Mouse (Mus musculus) hindbrain, embryonic 11.5 days (tissue): ENCODE measurements around the gene 1700021F05Rik. TPM values are rescaled to one million over a fixed set of nuclear protein-coding genes. Genes with fewer than 3 reads are reported as not detected.

ENCODE experiments used
- ATAC-seq: fragments of 200-750 bp; cut with Nextera tagmentation; 2 replicates; pipeline ENCODE4 v1.8.0; 2017; ENCODE audit warnings: mild to moderate bottlenecking, moderate TSS enrichment, moderate library complexity; ENCODE audit not compliant: low FRiP score
- DNase-seq: peaks from one replicate; pipeline ENCODE4 v3.0.0-alpha.2; 2015; ENCODE audit warnings: low spot score
- H3K27ac ChIP-seq: fragments of 300-500 bp; sonication (generic); 2 replicates; pipeline ENCODE4 v1.5.1; 2014; ENCODE audit warnings: mild to moderate bottlenecking, low read depth, low read length
- H3K27me3 ChIP-seq: fragments of 300-500 bp; sonication (generic); 2 replicates; pipeline ENCODE4 v1.6.1; 2014; ENCODE audit warnings: mild to moderate bottlenecking, low read length, moderate library complexity, mixed read lengths; ENCODE audit not compliant: control insufficient read depth, insufficient read depth
- H3K36me3 ChIP-seq: fragments of 300-500 bp; sonication (generic); 2 replicates; pipeline ENCODE4 v1.6.1; 2014; ENCODE audit warnings: mild to moderate bottlenecking, low read length, moderate library complexity, mixed read lengths; ENCODE audit not compliant: control insufficient read depth, insufficient read depth
- H3K4me1 ChIP-seq: fragments of 300-500 bp; sonication (generic); replicated peaks from 2 replicates; pipeline ENCODE4 v1.6.1; 2014; ENCODE audit warnings: low read length, mixed read lengths; ENCODE audit not compliant: control insufficient read depth, insufficient read depth
- H3K4me2 ChIP-seq: fragments of 300-500 bp; sonication (generic); replicated peaks from 2 replicates; pipeline ENCODE4 v1.6.1; 2014; ENCODE audit warnings: mild to moderate bottlenecking, low read depth, low read length
- H3K4me3 ChIP-seq: fragments of 300-500 bp; sonication (generic); 2 replicates; pipeline ENCODE4 v1.5.1; 2014; ENCODE audit warnings: low read depth, low read length
- H3K9ac ChIP-seq: fragments of 300-500 bp; sonication (generic); 2 replicates; pipeline ENCODE4 v1.6.1; 2014; ENCODE audit warnings: low read depth, low read length
- H3K9me3 ChIP-seq: fragments of 300-500 bp; sonication (generic); 2 replicates; pipeline ENCODE4 v1.6.1; 2016; ENCODE audit warnings: low read length; ENCODE audit not compliant: control insufficient read depth
- WGBS: fragments of 180-500 bp; shearing (Covaris S2); extraction: QIAGEN DNeasy Blood & Tissue Kit; methylation state at CpG from one replicate; pipeline ENCODE4 v1.1.7; 2014; 5-methylcytosine and 5-hydroxymethylcytosine counted together
- polyA plus RNA-seq: library from polyadenylated mRNA; unstranded; fragments of >200 nt; fragmentation: Nextera tagmentation; extraction: Ambion mirVana; gene quantifications from 2 replicates; pipeline ENCODE4 v1.2.1, GENCODE M21; 2014

The 1700021F05Rik gene
- 70.4 and 76.2 TPM in 2 replicates for polyA plus RNA-seq

- ATAC-seq (peak; percentile 99), DNase-seq (peak; percentile 97)
- Histone ChIP-seq H3K4me1 (peaks cover 5% of the 10 kb centered on the region; the same call in 1 of the 2 replicates), H3K4me2 (peak within 1 kb of the TSS; percentile 75), H3K27ac (no peak within 1 kb of the TSS), H3K9ac (peak within 1 kb of the TSS; percentile 64), H3K9me3 (no peaks in the 10 kb centered on the region), H3K4me3 (peak within 1 kb of the TSS; percentile 54), H3K27me3 (no peaks in the 10 kb centered on the region), H3K36me3 (no peaks in the 10 kb centered on the region)
- 1% methylated on average over 41 of the region's 56 CpGs for WGBS
These were observed at the start of gene 1700021F05Rik for GRCm38 (mm10) chr10:43540442-43541152. Gene 1700021F05Rik, minus strand, starts transcription at chr10:43540994.

- ATAC-seq (no peak), DNase-seq (no peak)
- H3K4me3 ChIP-seq, result no peak overlapping the region
- no peak overlapping the region for H3K27ac ChIP-seq
- H3K4me2 ChIP-seq, result no peak overlapping the region
- H3K9me3 ChIP-seq, result no peaks in the 10 kb centered on the region
- no peaks in the 10 kb centered on the region for H3K36me3 ChIP-seq
- H3K27me3 ChIP-seq, result no peaks in the 10 kb centered on the region
- 69% methylated on average over 8 of the region's 8 CpGs for WGBS
- no peak overlapping the region for H3K9ac ChIP-seq
- no peaks in the 10 kb centered on the region for H3K4me1 ChIP-seq
These were observed 47.8 kb upstream of the 1700021F05Rik start for GRCm38 (mm10) chr10:43588470-43589177.

GRCm38 (mm10) chr10:43584538-43584937, 43.7 kb upstream of the 1700021F05Rik start:
- Histone ChIP-seq H3K9ac (no peak overlapping the region), H3K36me3 (no peaks in the 10 kb centered on the region), H3K4me1 (no peaks in the 10 kb centered on the region), H3K4me2 (no peak overlapping the region), H3K27ac (no peak overlapping the region), H3K9me3 (no peaks in the 10 kb centered on the region), H3K4me3 (no peak overlapping the region), H3K27me3 (no peaks in the 10 kb centered on the region)
- DNase-seq, result no peak
- ATAC-seq, result no peak
- 95% methylated on average over 4 of the region's 4 CpGs for WGBS

- H3K27me3 ChIP-seq, result no peaks in the 10 kb centered on the region
- H3K9me3 ChIP-seq, result no peaks in the 10 kb centered on the region
- peak overlapping the region; percentile 85 for H3K4me2 ChIP-seq
- 70% methylated on average over 3 of the region's 3 CpGs for WGBS
- H3K4me1 ChIP-seq, result peaks cover 3% of the 10 kb centered on the region; the same call in 1 of the 2 replicates
- peak overlapping the region; percentile 89 for H3K4me3 ChIP-seq
- H3K36me3 ChIP-seq, result no peaks in the 10 kb centered on the region
- H3K9ac ChIP-seq, result peak overlapping the region; percentile 99
- ATAC-seq, result no peak
- no peak for DNase-seq
- H3K27ac ChIP-seq, result peak overlapping the region; percentile 98
These were observed 40.5 kb upstream of the 1700021F05Rik start for GRCm38 (mm10) chr10:43581260-43581659.

- Histone ChIP-seq H3K4me2 (peak overlapping the region; percentile 85), H3K9me3 (no peaks in the 10 kb centered on the region), H3K4me1 (peaks cover 3% of the 10 kb centered on the region; the same call in 1 of the 2 replicates), H3K36me3 (no peaks in the 10 kb centered on the region), H3K9ac (peak overlapping the region; percentile 99), H3K27me3 (no peaks in the 10 kb centered on the region), H3K4me3 (peak overlapping the region; percentile 89), H3K27ac (peak overlapping the region; percentile 98)
- under 1% methylated on average over 15 of the region's 15 CpGs for WGBS
- DNase-seq (peak; percentile 88), ATAC-seq (peak; percentile 53)
These were observed 39.9 kb upstream of the 1700021F05Rik start for GRCm38 (mm10) chr10:43580649-43581078.

GRCm38 (mm10) chr10:43579381-43580261, 38.8 kb upstream of the 1700021F05Rik start:
- Histone ChIP-seq H3K9me3 (no peaks in the 10 kb centered on the region), H3K36me3 (no peaks in the 10 kb centered on the region), H3K27me3 (no peaks in the 10 kb centered on the region), H3K4me2 (peak overlapping the region; percentile 85), H3K9ac (peak overlapping the region; percentile 99), H3K27ac (peak overlapping the region; percentile 98), H3K4me1 (peaks cover 3% of the 10 kb centered on the region; the same call in 1 of the 2 replicates), H3K4me3 (peak overlapping the region; percentile 89)
- peak; percentile 39 for ATAC-seq
- peak; percentile 80 for DNase-seq
- WGBS, result under 1% methylated on average over 48 of the region's 49 CpGs

- H3K27ac ChIP-seq, result peak overlapping the region; percentile 98
- H3K4me1 ChIP-seq, result peaks cover 3% of the 10 kb centered on the region; the same call in 1 of the 2 replicates
- H3K9me3 ChIP-seq, result no peaks in the 10 kb centered on the region
- H3K27me3 ChIP-seq, result no peaks in the 10 kb centered on the region
- H3K4me2 ChIP-seq, result peak overlapping the region; percentile 85
- 0% methylated on average over 50 of the region's 65 CpGs for WGBS
- H3K36me3 ChIP-seq, result no peaks in the 10 kb centered on the region
- ATAC-seq (peak; percentile 88), DNase-seq (peak; percentile 90)
- peak overlapping the region; percentile 89 for H3K4me3 ChIP-seq
- peak overlapping the region; percentile 99 for H3K9ac ChIP-seq
These were observed 38.1 kb upstream of the 1700021F05Rik start for GRCm38 (mm10) chr10:43578754-43579380.

GRCm38 (mm10) chr10:43578366-43578753, 37.6 kb upstream of the 1700021F05Rik start:
- ATAC-seq, result peak; percentile 64
- Histone ChIP-seq H3K4me1 (peaks cover 3% of the 10 kb centered on the region; the same call in 1 of the 2 replicates), H3K4me3 (peak overlapping the region; percentile 89), H3K4me2 (peak overlapping the region; percentile 85), H3K36me3 (no peaks in the 10 kb centered on the region), H3K9ac (peak overlapping the region; percentile 99), H3K27me3 (no peaks in the 10 kb centered on the region), H3K27ac (peak overlapping the region; percentile 98), H3K9me3 (no peaks in the 10 kb centered on the region)
- peak; percentile 84 for DNase-seq
- 0% methylated on average over 32 of the region's 32 CpGs for WGBS
